Comparison of ENCODE assay signal across 9 mouse cellular contexts in genomic region chr2:180353338-180353737, GRCm38 (mm10). TPM values are rescaled to one million over a fixed set of nuclear protein-coding genes. Genes with fewer than 3 reads are reported as not detected.
DNase-seq lines count a peak whose midpoint lies in the region; ATAC-seq lines count a peak whose summit lies in the region.
"Had no signal": no experiment of that assay in that cellular context is flagged by ENCODE, and none has a peak within 500 bp of the region (broad histone marks: within the 10 kb centered on the region; RNA-seq: fewer than 3 reads in every experiment).

No protein-coding gene starts in this region.

- H3K9me3 ChIP-seq in heart, embryonic 13.5 days = no peaks in the 10 kb centered on the region
- H3K9me3 ChIP-seq in hindbrain, embryonic 13.5 days = no peaks in the 10 kb centered on the region
- H3K9me3 ChIP-seq: limb, embryonic 15.5 days had no signal

- intact Hi-C loops in heart, postnatal 25 days (cut with DNase I) = loop anchor here (5.0 kb wide), 1 partner anchor 224 kb away; no protein-coding TSS in a partner anchor

- no peak for DNase-seq in heart, postnatal 25 days (ENCODE audit: low spot score)
- DNase-seq in ZHBTc4 (ENCODE audit: low read depth, low spot score) = peak; percentile 72
- DNase-seq in embryo, embryonic 11 days = peak; percentile 78
- peak; percentile 51 to 66 for DNase-seq in left cerebral cortex, adult 18-20 months (ENCODE audit: low spot score in 2 of 2)
- peak; percentile 59 for DNase-seq in testis, postnatal 10 days (ENCODE audit: low spot score)

- H3K9ac ChIP-seq in heart, embryonic 13.5 days = no peak overlapping the region
- H3K9ac ChIP-seq in hindbrain, embryonic 13.5 days = no peak overlapping the region
- H3K9ac ChIP-seq: limb, embryonic 15.5 days had no signal

- 41% methylated on average over 20 of the region's 20 CpGs for WGBS in heart, embryonic 13.5 days
- WGBS in hindbrain, embryonic 13.5 days = 60% methylated on average over 18 of the region's 20 CpGs

- H3K4me1 ChIP-seq in heart, embryonic 13.5 days = peaks cover 23% of the 10 kb centered on the region
- no peaks in the 10 kb centered on the region for H3K4me1 ChIP-seq in hindbrain, embryonic 13.5 days (replicated peaks)
- H3K4me1 ChIP-seq: limb, embryonic 15.5 days had no signal

- 0 out of 2 replicates have a peak overlapping the region, but pooled peaks have one; percentile 16 for H3K4me2 ChIP-seq in heart, embryonic 13.5 days
- peak overlapping the region; percentile 27; the same call in 1 of the 2 replicates for H3K4me2 ChIP-seq in hindbrain, embryonic 13.5 days
- H3K4me2 ChIP-seq: limb, embryonic 15.5 days had no signal

- H3K36me3 ChIP-seq in heart, embryonic 13.5 days = no peaks in the 10 kb centered on the region
- H3K36me3 ChIP-seq in hindbrain, embryonic 13.5 days = no peaks in the 10 kb centered on the region
- H3K36me3 ChIP-seq: limb, embryonic 15.5 days had no signal

- H3K27ac ChIP-seq in heart, embryonic 13.5 days (replicated peaks) = no peak overlapping the region
- H3K27ac ChIP-seq in hindbrain, embryonic 13.5 days = no peak overlapping the region
- H3K27ac ChIP-seq: limb, embryonic 15.5 days had no signal

- H3K4me3 ChIP-seq in heart, embryonic 13.5 days = no peak overlapping the region
- H3K4me3 ChIP-seq in hindbrain, embryonic 13.5 days = no peak overlapping the region
- H3K4me3 ChIP-seq: limb, embryonic 15.5 days had no signal

- peaks cover 6% of the 10 kb centered on the region; the same call in 1 of the 2 replicates for H3K27me3 ChIP-seq in heart, embryonic 13.5 days (replicated peaks)
- peaks cover 17% of the 10 kb centered on the region; the same call in 1 of the 2 replicates for H3K27me3 ChIP-seq in hindbrain, embryonic 13.5 days

- no peak for ATAC-seq in heart, embryonic 13.5 days (ENCODE audit: extremely low read depth, insufficient number of reproducible peaks, low FRiP score, low TSS enrichment)
- no peak for ATAC-seq in hindbrain, embryonic 13.5 days (ENCODE audit: low FRiP score)
- ATAC-seq in monocyte, adult 5-6 weeks (replicated peaks; ENCODE audit: insufficient number of reproducible peaks, low FRiP score, low TSS enrichment, poor library complexity, severe bottlenecking) = 0 out of 2 replicates have a peak, but pooled peaks have one; percentile 36

RNA-seq across cellular contexts. Expression of gene Gata5, which starts 18.8 kb away (rescaled TPM):
- 11.8 and 14.7 TPM in 2 replicates for polyA plus RNA-seq in heart, embryonic 13.5 days (2015; fragmentation: Nextera tagmentation; extraction: Ambion mirVana)
- 1 to 10 TPM in 1 of 2 experiments, under 1 TPM in 1; 0.98 to 1.1 TPM for total RNA-seq in heart, postnatal 25 days (2021)
- polyA plus RNA-seq in hindbrain, embryonic 13.5 days (2015; fragmentation: Nextera tagmentation; extraction: Ambion mirVana) = 0.05 TPM in 1 of 2 replicates, not detected in the other
- not detected for total RNA-seq in left cerebral cortex, adult 18-20 months (2021)
- total RNA-seq in monocyte, adult 5-6 weeks (2017) = not detected in 3 replicates
- polyA plus RNA-seq: limb, embryonic 15.5 days had no signal
